Mouse (Mus musculus) stomach, embryonic 16.5 days (tissue): ENCODE data around the gene Fbf1. TPM values are rescaled to one million over a fixed set of nuclear protein-coding genes. Genes with fewer than 3 reads are reported as not detected.
A peak's percentile ranks its signal among the peaks of the same experiment; 100 is the strongest.

ENCODE experiments used
- ATAC-seq: fragments of 200-750 bp; cut with Nextera tagmentation; 2 replicates; pipeline ENCODE4 v1.8.0; 2017; ENCODE audit warnings: moderate number of reproducible peaks, moderate TSS enrichment; ENCODE audit not compliant: insufficient read depth, low FRiP score
- H3K27ac ChIP-seq: fragments of 300-500 bp; sonication (generic); 2 replicates; pipeline ENCODE4 v1.5.1; 2014; ENCODE audit warnings: low read length
- H3K27me3 ChIP-seq: fragments of 300-500 bp; sonication (generic); 2 replicates; pipeline ENCODE4 v1.6.1; 2014; ENCODE audit warnings: low read length, control low read depth, mixed read lengths; ENCODE audit not compliant: control insufficient read depth, insufficient read depth
- H3K36me3 ChIP-seq: fragments of 300-500 bp; sonication (generic); 2 replicates; pipeline ENCODE4 v1.6.1; 2014; ENCODE audit warnings: low read length; ENCODE audit not compliant: control insufficient read depth, insufficient read depth
- H3K4me1 ChIP-seq: fragments of 300-500 bp; sonication (generic); 2 replicates; pipeline ENCODE4 v1.6.1; 2014; ENCODE audit warnings: low read length, control low read depth, mixed read lengths; ENCODE audit not compliant: control insufficient read depth, insufficient read depth
- H3K4me2 ChIP-seq: fragments of 300-500 bp; sonication (generic); 2 replicates; pipeline ENCODE4 v1.6.1; 2014; ENCODE audit warnings: low read depth, low read length, mixed read lengths
- H3K4me3 ChIP-seq: fragments of 300-500 bp; sonication (generic); replicated peaks from 2 replicates; pipeline ENCODE4 v1.5.1; 2014; ENCODE audit warnings: mild to moderate bottlenecking, low read length
- H3K9ac ChIP-seq: fragments of 300-500 bp; sonication (generic); 2 replicates; pipeline ENCODE4 v1.6.1; 2014; ENCODE audit warnings: low read length
- H3K9me3 ChIP-seq: fragments of 300-500 bp; sonication (generic); replicated peaks from 2 replicates; pipeline ENCODE4 v1.6.1; 2016; ENCODE audit warnings: low read length, control low read depth; ENCODE audit not compliant: control insufficient read depth
- WGBS: fragments of 180-500 bp; shearing (Covaris S2); extraction: QIAGEN DNeasy Blood & Tissue Kit; methylation state at CpG from one replicate; pipeline ENCODE4 v1.1.7; 2014; 5-methylcytosine and 5-hydroxymethylcytosine counted together
- polyA plus RNA-seq: library from polyadenylated mRNA; unstranded; fragments of >200 nt; fragmentation: Nextera tagmentation; extraction: Ambion mirVana; gene quantifications from 2 replicates; pipeline ENCODE4 v1.2.1, GENCODE M21; 2015

The Fbf1 gene
- polyA plus RNA-seq, 1 experiment from 2014 or later, result 31.4 TPM

DNA sequence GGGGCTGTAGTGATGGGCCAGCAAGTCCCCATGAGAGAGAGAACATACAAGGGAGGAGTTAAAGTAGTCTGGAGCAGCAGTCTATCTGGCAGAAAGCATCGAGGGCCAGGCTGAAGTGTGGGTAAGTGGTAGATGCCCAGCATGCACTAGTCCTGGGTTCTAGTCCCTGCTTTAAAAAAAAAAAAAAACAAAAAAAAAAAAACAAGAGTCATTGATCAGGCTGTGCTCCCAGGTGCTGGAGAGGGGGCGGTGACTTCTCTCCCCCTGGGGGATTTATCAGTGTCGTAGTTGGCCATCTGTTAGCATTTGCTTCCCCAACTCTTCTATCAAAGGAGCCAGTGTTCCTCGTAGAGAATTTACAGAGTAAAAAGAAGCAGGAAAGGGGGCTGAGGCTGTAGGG lies 38.7 kb upstream of the Fbf1 start:
- H3K27me3 ChIP-seq, result no peaks in the 10 kb centered on the region
- 66% methylated on average over 4 of the region's 4 CpGs for WGBS
- no peaks in the 10 kb centered on the region; the same call in 1 of the 2 replicates for H3K36me3 ChIP-seq
- no peak overlapping the region for H3K27ac ChIP-seq
- no peak overlapping the region for H3K4me2 ChIP-seq
- no peak overlapping the region for H3K4me3 ChIP-seq
- no peak overlapping the region for H3K9ac ChIP-seq
- ATAC-seq, result no peak
- H3K4me1 ChIP-seq, result no peaks in the 10 kb centered on the region; the same call in 1 of the 2 replicates
- H3K9me3 ChIP-seq, result no peaks in the 10 kb centered on the region

- Histone ChIP-seq H3K27ac (no peak overlapping the region), H3K4me3 (no peak overlapping the region), H3K9me3 (no peaks in the 10 kb centered on the region), H3K4me1 (0 out of 2 replicates have a peak, but pooled peaks cover 3% of the 10 kb centered on the region), H3K27me3 (no peaks in the 10 kb centered on the region), H3K4me2 (no peak overlapping the region), H3K9ac (no peak overlapping the region), H3K36me3 (no peaks in the 10 kb centered on the region; the same call in 1 of the 2 replicates)
- 86% methylated on average over 3 of the region's 3 CpGs for WGBS
- no peak for ATAC-seq
These were observed 35.2 kb upstream of the Fbf1 start for GRCm38 (mm10) chr11:116203150-116203549.

- Histone ChIP-seq H3K36me3 (no peaks in the 10 kb centered on the region), H3K9ac (no peak overlapping the region), H3K4me2 (no peak overlapping the region), H3K4me3 (no peak overlapping the region), H3K4me1 (0 out of 2 replicates have a peak, but pooled peaks cover 10% of the 10 kb centered on the region), H3K27me3 (no peaks in the 10 kb centered on the region), H3K27ac (no peak overlapping the region), H3K9me3 (no peaks in the 10 kb centered on the region)
- 90% methylated on average over 2 of the region's 2 CpGs for WGBS
- ATAC-seq, result no peak
These were observed 33.2 kb upstream of the Fbf1 start for GRCm38 (mm10) chr11:116201151-116201550.

GRCm38 (mm10) chr11:116198639-116199531 lies 30.9 kb upstream of the Fbf1 start, which contains the start of the genes Ten1 and Acox1:
Gene Ten1, plus strand, starts transcription at chr11:116198855.
Gene Acox1, minus strand, starts transcription at chr11:116199045.
- H3K9me3 ChIP-seq, result no peaks in the 10 kb centered on the region
- H3K27me3 ChIP-seq, result no peaks in the 10 kb centered on the region
- peak within 1 kb of the TSS; percentile 98 for H3K27ac ChIP-seq
- peak; percentile 98 for ATAC-seq
- under 1% methylated on average over 61 of the region's 62 CpGs for WGBS
- H3K36me3 ChIP-seq, result no peaks in the 10 kb centered on the region
- 0 out of 2 replicates have a peak, but pooled peaks cover 10% of the 10 kb centered on the region for H3K4me1 ChIP-seq
- peak within 1 kb of the TSS; percentile 86 for H3K9ac ChIP-seq
- H3K4me2 ChIP-seq, result peak within 1 kb of the TSS; percentile 66
- peak within 1 kb of the TSS; percentile 89 for H3K4me3 ChIP-seq

DNA sequence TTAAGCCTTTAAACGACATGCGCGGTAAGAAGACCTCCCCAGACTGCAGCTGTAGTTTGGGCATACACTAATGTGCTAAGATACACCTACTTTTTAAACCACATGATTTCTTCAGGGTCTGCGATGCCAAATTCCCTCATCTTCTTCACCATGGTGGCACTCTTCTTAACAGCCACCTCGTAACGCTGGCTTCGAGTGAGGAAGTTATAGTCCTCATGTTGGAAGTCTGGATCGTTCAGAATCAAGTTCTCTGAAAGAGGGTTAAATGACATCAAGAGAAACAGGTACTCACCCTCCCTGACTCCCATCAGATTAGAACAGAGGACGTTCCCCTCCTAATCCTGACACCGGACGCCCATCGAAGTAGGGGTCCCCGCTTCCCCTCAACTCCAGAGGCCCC lies 30.2 kb upstream of the Fbf1 start:
- peak overlapping the region; percentile 66 for H3K4me2 ChIP-seq
- WGBS, result 20% methylated on average over 13 of the region's 13 CpGs
- peak overlapping the region; percentile 98 for H3K27ac ChIP-seq
- no peaks in the 10 kb centered on the region for H3K27me3 ChIP-seq
- H3K4me1 ChIP-seq, result 0 out of 2 replicates have a peak, but pooled peaks cover 10% of the 10 kb centered on the region
- peak overlapping the region; percentile 86 for H3K9ac ChIP-seq
- H3K36me3 ChIP-seq, result no peaks in the 10 kb centered on the region
- H3K4me3 ChIP-seq, result peak overlapping the region; percentile 89
- H3K9me3 ChIP-seq, result no peaks in the 10 kb centered on the region
- no peak for ATAC-seq

DNA sequence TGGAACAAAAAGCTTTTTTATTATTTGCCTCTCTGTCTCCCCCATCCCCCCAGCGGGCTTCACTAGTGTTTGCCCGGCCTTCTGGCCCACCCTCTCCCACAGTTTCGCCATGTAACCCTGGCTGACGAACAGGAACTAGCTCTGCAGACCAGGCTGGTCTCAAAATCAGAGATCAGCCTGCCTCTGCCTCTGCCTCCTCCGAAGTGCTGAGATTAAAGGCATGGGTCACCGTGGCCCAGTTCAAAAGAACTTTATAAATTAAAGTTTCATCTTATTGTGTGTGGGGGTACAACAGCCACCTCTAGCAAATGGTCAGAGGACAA lies 29.6 kb upstream of the Fbf1 start:
- peak overlapping the region; percentile 31; the same call in 1 of the 2 replicates for H3K9ac ChIP-seq
- ATAC-seq, result no peak

DNA sequence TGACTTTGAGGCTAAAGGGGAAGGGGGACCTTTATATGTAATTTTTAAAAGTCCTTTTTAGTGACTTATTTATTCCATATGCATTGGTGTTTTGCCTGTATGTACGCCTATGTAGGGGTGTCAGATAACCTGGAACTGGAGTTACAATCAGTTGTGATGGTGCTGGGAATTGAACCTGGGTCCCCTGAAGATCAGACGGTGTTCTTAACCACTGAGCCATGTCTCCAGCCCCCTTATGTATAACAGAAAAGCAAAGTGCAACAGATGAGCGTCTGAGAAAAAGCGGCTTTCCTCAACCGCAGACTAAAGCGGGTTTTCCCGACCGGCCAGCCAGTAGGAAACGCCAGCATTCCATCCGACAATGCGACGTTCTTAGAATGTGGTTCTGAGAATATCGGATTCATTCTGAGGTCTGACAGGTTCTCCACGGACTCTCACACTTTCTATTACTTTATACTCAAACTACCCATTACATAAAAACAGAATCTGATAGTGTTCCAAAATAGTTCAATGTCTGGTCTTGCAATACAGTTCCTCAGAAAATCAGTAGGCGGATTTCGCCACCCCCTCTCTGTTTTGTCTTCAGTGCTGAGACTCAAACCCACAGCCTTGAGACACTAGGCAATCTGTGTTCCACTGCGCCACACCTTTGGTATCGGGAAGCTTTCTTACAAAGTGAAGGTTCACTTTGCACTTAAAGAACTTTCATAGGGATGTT lies 29.1 kb upstream of the Fbf1 start:
- peak overlapping the region; percentile 66; the same call in 1 of the 2 replicates for H3K4me2 ChIP-seq
- 93% methylated on average over 18 of the region's 18 CpGs for WGBS
- H3K27ac ChIP-seq, result no peak overlapping the region
- no peak for ATAC-seq
- no peaks in the 10 kb centered on the region for H3K9me3 ChIP-seq
- H3K27me3 ChIP-seq, result no peaks in the 10 kb centered on the region
- H3K4me3 ChIP-seq, result no peak overlapping the region
- no peaks in the 10 kb centered on the region for H3K36me3 ChIP-seq
- H3K9ac ChIP-seq, result peak overlapping the region; percentile 31; the same call in 1 of the 2 replicates
- H3K4me1 ChIP-seq, result 0 out of 2 replicates have a peak, but pooled peaks cover 10% of the 10 kb centered on the region

More for the DNA sequence above, 29.6 kb upstream of the Fbf1 start:
- peak overlapping the region; percentile 66 for H3K4me2 ChIP-seq
- WGBS, result 82% methylated on average over 6 of the region's 6 CpGs
- H3K27ac ChIP-seq, result no peak overlapping the region
- H3K4me1 ChIP-seq, result 0 out of 2 replicates have a peak, but pooled peaks cover 10% of the 10 kb centered on the region
- no peaks in the 10 kb centered on the region for H3K36me3 ChIP-seq
- H3K4me3 ChIP-seq, result peak overlapping the region; percentile 89
- H3K9me3 ChIP-seq, result no peaks in the 10 kb centered on the region
- H3K27me3 ChIP-seq, result no peaks in the 10 kb centered on the region

DNA sequence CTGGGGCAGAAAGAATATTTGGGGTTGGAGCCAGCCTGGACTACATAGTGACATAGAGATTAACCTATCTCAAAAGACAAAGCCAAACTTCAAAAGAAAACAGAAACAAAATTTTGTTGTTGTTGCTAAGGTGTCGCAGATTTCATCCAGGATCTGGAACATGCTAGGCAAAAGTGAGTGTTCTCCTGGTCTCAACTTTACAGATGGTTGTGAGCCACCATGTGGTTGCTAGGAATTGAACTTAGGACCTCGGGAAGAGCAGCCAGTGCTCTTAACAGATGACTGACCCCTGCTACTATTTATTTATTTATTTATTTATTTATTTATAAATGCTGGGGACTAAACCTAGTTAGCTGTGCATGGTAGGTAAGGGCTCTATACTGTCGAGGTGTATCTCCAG lies 28.4 kb upstream of the Fbf1 start:
- no peaks in the 10 kb centered on the region for H3K36me3 ChIP-seq
- WGBS, result 80% methylated on average over 3 of the region's 3 CpGs
- no peak for ATAC-seq
- no peak overlapping the region for H3K4me2 ChIP-seq
- H3K27me3 ChIP-seq, result no peaks in the 10 kb centered on the region
- H3K4me3 ChIP-seq, result no peak overlapping the region
- 0 out of 2 replicates have a peak, but pooled peaks cover 10% of the 10 kb centered on the region for H3K4me1 ChIP-seq
- H3K9ac ChIP-seq, result no peak overlapping the region
- no peak overlapping the region; the same call in 1 of the 2 replicates for H3K27ac ChIP-seq
- no peaks in the 10 kb centered on the region for H3K9me3 ChIP-seq

- H3K9ac ChIP-seq, result no peak overlapping the region
- H3K9me3 ChIP-seq, result no peaks in the 10 kb centered on the region
- H3K27me3 ChIP-seq, result no peaks in the 10 kb centered on the region
- ATAC-seq, result no peak
- 0 out of 2 replicates have a peak, but pooled peaks cover 10% of the 10 kb centered on the region for H3K4me1 ChIP-seq
- no peak overlapping the region for H3K4me2 ChIP-seq
- no peak overlapping the region for H3K4me3 ChIP-seq
- whole genome bisulfite sequencing, result 64% methylated on average over 5 of the region's 5 CpGs
- H3K36me3 ChIP-seq, result no peaks in the 10 kb centered on the region
- no peak overlapping the region for H3K27ac ChIP-seq
These were observed 27.3 kb upstream of the Fbf1 start for GRCm38 (mm10) chr11:116195252-116195651.
